Mouse (Mus musculus) erythroblast, embryonic 14.5 days (primary cell): ENCODE data around the gene Akr1d1.

ENCODE experiments used
- GATA1 ChIP-seq: IDR thresholded peaks from 2 replicates; pipeline ENCODE4 v1.6.1; 2012; ENCODE audit warnings: low read length, inconsistent platforms, mixed read lengths
- TAL1 ChIP-seq: IDR thresholded peaks from 3 replicates; pipeline ENCODE4 v1.6.1; 2012; ENCODE audit warnings: low read length, inconsistent platforms, mixed read lengths

DNA sequence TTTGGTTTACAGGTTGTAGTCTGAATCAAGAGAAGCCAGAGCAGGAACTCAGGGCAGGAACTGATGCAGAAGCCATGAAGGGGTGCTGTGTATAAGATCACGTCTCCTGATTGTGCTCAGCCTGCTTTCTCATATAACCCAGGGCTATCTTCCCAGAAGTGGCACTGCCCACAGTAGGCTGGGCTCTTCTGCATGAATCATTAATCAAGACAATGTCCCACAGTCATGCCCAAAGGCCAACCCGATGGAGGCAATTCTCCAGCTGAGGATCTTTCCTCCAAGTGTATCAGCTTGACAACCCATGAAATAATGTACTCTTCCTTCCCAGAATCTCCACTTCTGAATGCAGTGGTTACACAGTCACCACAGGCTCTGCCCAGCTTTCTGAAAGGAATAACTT is 24.4 kb upstream of the Akr1d1 start:
- TF ChIP-seq TAL1 (no peak), GATA1 (no peak)
